Mouse (Mus musculus) kidney, postnatal 14 days (tissue): ENCODE measurements around the gene March10.
A peak's percentile ranks its signal among the peaks of the same experiment; 100 is the strongest.

Experiments
- DNase-seq: peaks from one replicate; pipeline ENCODE4 v3.0.0; 2022; ENCODE audit warnings: mixed read lengths

The March10 gene

GRCm38 (mm10) chr11:105388636-105389035 lies 67.9 kb downstream of the March10 start:
- no peak for DNase-seq

- no peak for DNase-seq
Observed at GRCm38 (mm10) chr11:105385266-105385665, 71.3 kb downstream of the March10 start.

- no peak for DNase-seq
Observed at GRCm38 (mm10) chr11:105375821-105376235, 80.7 kb downstream of the March10 start.

GRCm38 (mm10) chr11:105374526-105375175 lies 81.9 kb downstream of the March10 start:
- DNase-seq, result no peak

GRCm38 (mm10) chr11:105373881-105374280 lies 82.7 kb downstream of the March10 start:
- peak; percentile 61 for DNase-seq

- peak; percentile 44 for DNase-seq
Observed at GRCm38 (mm10) chr11:105371818-105372217, 84.7 kb downstream of the March10 start.

GRCm38 (mm10) chr11:105369526-105370386 lies 86.8 kb downstream of the March10 start:
- peak; percentile 68 for DNase-seq

- no peak for DNase-seq
Observed at GRCm38 (mm10) chr11:105368833-105369232, 87.7 kb downstream of the March10 start.

- no peak for DNase-seq
Observed at GRCm38 (mm10) chr11:105367163-105367562, 89.4 kb downstream of the March10 start.

- no peak for DNase-seq
Observed at GRCm38 (mm10) chr11:105366051-105366450, 90.5 kb downstream of the March10 start.

GRCm38 (mm10) chr11:105365611-105366010 lies 90.9 kb downstream of the March10 start:
- no peak for DNase-seq

GRCm38 (mm10) chr11:105364386-105365065 lies 92.0 kb downstream of the March10 start:
- peak; percentile 61 for DNase-seq

GRCm38 (mm10) chr11:105363598-105364385 lies 92.7 kb downstream of the March10 start:
- peak; percentile 79 for DNase-seq

- peak; percentile 88 for DNase-seq
Observed at GRCm38 (mm10) chr11:105362946-105363597, 93.5 kb downstream of the March10 start.

- no peak for DNase-seq
Observed at GRCm38 (mm10) chr11:105362041-105362765, 94.3 kb downstream of the March10 start.

GRCm38 (mm10) chr11:105356301-105356700 lies 100.2 kb downstream of the March10 start:
- no peak for DNase-seq

- no peak for DNase-seq
Observed at GRCm38 (mm10) chr11:105353891-105354280, 102.6 kb downstream of the March10 start.

- peak; percentile 93 for DNase-seq
Observed at GRCm38 (mm10) chr11:105352954-105353890, 103.3 kb downstream of the March10 start.

- DNase-seq, result peak; percentile 62
Observed at GRCm38 (mm10) chr11:105352152-105352551, 104.4 kb downstream of the March10 start.

GRCm38 (mm10) chr11:105350643-105351042 lies 105.9 kb downstream of the March10 start:
- no peak for DNase-seq
